9 mouse cellular contexts compared by ENCODE assay signal in genomic region chr9:63197252-63197651, GRCm38 (mm10). TPM values are rescaled to one million over a fixed set of nuclear protein-coding genes. Genes with fewer than 3 reads are reported as not detected.
DNase-seq lines count a peak whose midpoint lies in the region; ATAC-seq and TF ChIP-seq lines count a peak whose summit lies in the region.
"Had no signal": no experiment of that assay in that cellular context is flagged by ENCODE, and none has a peak within 500 bp of the region (broad histone marks: within the 10 kb centered on the region; RNA-seq: fewer than 3 reads in every experiment).

No protein-coding gene starts in this region.

- H3K4me2 ChIP-seq in forebrain, embryonic 11.5 days (ENCODE audit: low read depth, low read length, severe bottlenecking): no peak overlapping the region

- H3K36me3 ChIP-seq in forebrain, embryonic 10.5 days (replicated peaks): peaks cover 19% of the 10 kb centered on the region
- no peaks in the 10 kb centered on the region for H3K36me3 ChIP-seq in forebrain, embryonic 11.5 days (ENCODE audit: control insufficient read depth, insufficient read depth, low read length)
- H3K36me3 ChIP-seq in embryonic facial prominence, embryonic 10.5 days (replicated peaks): peaks cover 25% of the 10 kb centered on the region

- peaks cover 47% of the 10 kb centered on the region for H3K27me3 ChIP-seq in forebrain, embryonic 10.5 days (ENCODE audit: poor library complexity, severe bottlenecking)
- H3K27me3 ChIP-seq in forebrain, embryonic 11.5 days (ENCODE audit: control insufficient read depth, insufficient read depth, low read length): peaks cover 5% of the 10 kb centered on the region
- H3K27me3 ChIP-seq in embryonic facial prominence, embryonic 10.5 days (replicated peaks; ENCODE audit: low read depth, poor library complexity, severe bottlenecking): no peaks in the 10 kb centered on the region

- intact Hi-C loops in left cerebral cortex, postnatal 4 days (cut with DNase I): no loop called here
- intact Hi-C loops in left cerebral cortex, adult 2 months (cut with DNase I): no loop called here

- H3K9ac ChIP-seq in forebrain, embryonic 11.5 days (ENCODE audit: low read length): no peak overlapping the region

- no peak for TF ChIP-seq CTCF in left cerebral cortex, adult 2 months (IDR thresholded peaks at IDR 0.05)

- WGBS in forebrain, embryonic 10.5 days: 9% methylated on average over 8 of the region's 8 CpGs
- WGBS in forebrain, embryonic 11.5 days: 5% methylated on average over 8 of the region's 8 CpGs
- 9% methylated on average over 8 of the region's 8 CpGs for WGBS in embryonic facial prominence, embryonic 10.5 days

- H3K4me1 ChIP-seq in forebrain, embryonic 10.5 days: peaks cover 62% of the 10 kb centered on the region
- H3K4me1 ChIP-seq in forebrain, embryonic 11.5 days (replicated peaks; ENCODE audit: control insufficient read depth, insufficient read depth, low read length): peaks cover 11% of the 10 kb centered on the region; the same call in 1 of the 2 replicates
- H3K4me1 ChIP-seq in embryonic facial prominence, embryonic 10.5 days: peaks cover 56% of the 10 kb centered on the region

- H3K27ac ChIP-seq in forebrain, embryonic 10.5 days: peak overlapping the region; percentile 69
- H3K27ac ChIP-seq in forebrain, embryonic 11.5 days (ENCODE audit: low read depth, low read length): no peak overlapping the region
- H3K27ac ChIP-seq in left cerebral cortex, adult 2 months: no peak overlapping the region
- peak overlapping the region; percentile 32; the same call in 1 of the 2 replicates for H3K27ac ChIP-seq in embryonic facial prominence, embryonic 10.5 days (replicated peaks)

- peak overlapping the region; percentile 22 for H3K4me3 ChIP-seq in forebrain, embryonic 10.5 days
- no peak overlapping the region for H3K4me3 ChIP-seq in forebrain, embryonic 11.5 days (ENCODE audit: low read depth, low read length)
- no peak overlapping the region for H3K4me3 ChIP-seq in left cerebral cortex, adult 2 months
- peak overlapping the region; percentile 32 for H3K4me3 ChIP-seq in embryonic facial prominence, embryonic 10.5 days

- DNase-seq in forebrain, embryonic 10.5 days (ENCODE audit: extremely low spot score, low spot score): no peak
- no peak for DNase-seq in forebrain, embryonic 11.5 days (ENCODE audit: low spot score)
- DNase-seq in left cerebral cortex, postnatal 4 days: peak; percentile 19
- no peak for DNase-seq in left cerebral cortex, adult 2 months (ENCODE audit: extremely low spot score in 1 of 2, low spot score in 2 of 2)
- peak; percentile 42 for DNase-seq in embryonic facial prominence, embryonic 10.5 days (ENCODE audit: low spot score)
- peak; percentile 25 for DNase-seq in kidney, postnatal 14 days
- DNase-seq in gastrocnemius, adult 8-10 months (ENCODE audit: low spot score in 2 of 2): no peak
- DNase-seq in thymus, postnatal 4 days: no peak

- peaks cover 5% of the 10 kb centered on the region; the same call in 1 of the 2 replicates for H3K9me3 ChIP-seq in forebrain, embryonic 10.5 days
- H3K9me3 ChIP-seq in forebrain, embryonic 11.5 days (ENCODE audit: control insufficient read depth, low read length): no peaks in the 10 kb centered on the region
- H3K9me3 ChIP-seq in embryonic facial prominence, embryonic 10.5 days: no peaks in the 10 kb centered on the region

- ATAC-seq in forebrain, embryonic 11.5 days (replicated peaks; ENCODE audit: low FRiP score): no peak
- ATAC-seq: activated CD4-positive, CD25-positive, alpha-beta regulatory T cell, adult 4 months had no signal

RNA-seq across cellular contexts. Expression of gene Skor1, which starts 48.5 kb away (rescaled TPM):
- polyA plus RNA-seq in forebrain, embryonic 10.5 days (2016; fragmentation: Nextera tagmentation; extraction: Ambion mirVana): 0.05 TPM in 1 of 2 replicates, not detected in the other
- polyA plus RNA-seq in forebrain, embryonic 11.5 days (2014; fragmentation: Nextera tagmentation; extraction: Ambion mirVana): 0.33 and 0.43 TPM in 2 replicates
- total RNA-seq in left cerebral cortex, postnatal 4 days (2021): under 1 TPM; 0.10 to 0.56 TPM
- under 1 TPM; 0.28 to 0.29 TPM for total RNA-seq in left cerebral cortex, adult 2 months (2021)
- 0.06 and 0.10 TPM in 2 replicates for polyA plus RNA-seq in embryonic facial prominence, embryonic 10.5 days (2016; fragmentation: Nextera tagmentation; extraction: Ambion mirVana)
- total RNA-seq in gastrocnemius, adult 8-10 months (2022): under 1 TPM in 3 of 4 experiments, not detected in 1; 0.07 to 0.13 (median 0.10) TPM
- polyA plus RNA-seq: activated CD4-positive, CD25-positive, alpha-beta regulatory T cell, adult 4 months had no signal

Comparison
In these comparisons a context has a peak if more than half of its experiments do, and no peak if none do; other contexts are left out.
1. DNase-seq: peak in left cerebral cortex, postnatal 4 days (single experiment), embryonic facial prominence, embryonic 10.5 days (single experiment) and kidney, postnatal 14 days (single experiment); none in forebrain, embryonic 10.5 days (single experiment), forebrain, embryonic 11.5 days (single experiment), left cerebral cortex, adult 2 months (0 of 2), gastrocnemius, adult 8-10 months (0 of 2) and thymus, postnatal 4 days (single experiment).
2. H3K27ac ChIP-seq: peak in forebrain, embryonic 10.5 days (single experiment) and embryonic facial prominence, embryonic 10.5 days (single experiment); none in forebrain, embryonic 11.5 days (single experiment) and left cerebral cortex, adult 2 months (single experiment).
3. H3K4me3 ChIP-seq: peak in forebrain, embryonic 10.5 days (single experiment) and embryonic facial prominence, embryonic 10.5 days (single experiment); none in forebrain, embryonic 11.5 days (single experiment) and left cerebral cortex, adult 2 months (single experiment).